Mouse (Mus musculus): ENCODE data around the gene Dnmt3b.

The Dnmt3b gene

GRCm38 (mm10) chr2:153649298-153650013, at the start of gene Dnmt3b:
Gene Dnmt3b, plus strand, starts transcription at chr2:153649450.
- DNase-seq (ENCODE audit: low spot score) = no peak

- DNase-seq (ENCODE audit: low spot score) = no peak
These were observed 49.1 kb upstream of the Dnmt3b start for GRCm38 (mm10) chr2:153600021-153600666.

- DNase-seq (ENCODE audit: low spot score) = no peak
These were observed 48.3 kb upstream of the Dnmt3b start for GRCm38 (mm10) chr2:153600667-153601648.

- no peak for DNase-seq (ENCODE audit: low spot score)
These were observed 45.5 kb upstream of the Dnmt3b start for GRCm38 (mm10) chr2:153603724-153604123.

GRCm38 (mm10) chr2:153606421-153606820, 42.8 kb upstream of the Dnmt3b start:
- no peak for DNase-seq (ENCODE audit: low spot score)

GRCm38 (mm10) chr2:153607870-153608515, 41.3 kb upstream of the Dnmt3b start:
- DNase-seq (ENCODE audit: low spot score) = no peak

- no peak for DNase-seq (ENCODE audit: low spot score)
These were observed 40.2 kb upstream of the Dnmt3b start for GRCm38 (mm10) chr2:153609058-153609457.

GRCm38 (mm10) chr2:153609548-153609947, 39.7 kb upstream of the Dnmt3b start:
- peak; percentile 36 for DNase-seq (ENCODE audit: low spot score)

GRCm38 (mm10) chr2:153610426-153611240, 38.6 kb upstream of the Dnmt3b start:
- DNase-seq (ENCODE audit: low spot score) = no peak

- no peak for DNase-seq (ENCODE audit: low spot score)
These were observed 38.0 kb upstream of the Dnmt3b start for GRCm38 (mm10) chr2:153611241-153611630.

- no peak for DNase-seq (ENCODE audit: low spot score)
These were observed 37.5 kb upstream of the Dnmt3b start for GRCm38 (mm10) chr2:153611743-153612142.

- no peak for DNase-seq (ENCODE audit: low spot score)
These were observed 36.5 kb upstream of the Dnmt3b start for GRCm38 (mm10) chr2:153612594-153613281.

- DNase-seq (ENCODE audit: low spot score) = no peak
These were observed 32.4 kb upstream of the Dnmt3b start for GRCm38 (mm10) chr2:153616893-153617292.

- no peak for DNase-seq (ENCODE audit: low spot score)
These were observed 30.8 kb upstream of the Dnmt3b start for GRCm38 (mm10) chr2:153618439-153618838.

GRCm38 (mm10) chr2:153618889-153619288, 30.4 kb upstream of the Dnmt3b start:
- no peak for DNase-seq (ENCODE audit: low spot score)

- no peak for DNase-seq (ENCODE audit: low spot score)
These were observed 26.8 kb upstream of the Dnmt3b start for GRCm38 (mm10) chr2:153622449-153622848.

GRCm38 (mm10) chr2:153630950-153631349, 18.3 kb upstream of the Dnmt3b start:
- DNase-seq (ENCODE audit: low spot score) = no peak

GRCm38 (mm10) chr2:153631976-153632870, 17.0 kb upstream of the Dnmt3b start, which contains the start of gene Commd7:
Gene Commd7, minus strand, starts transcription at chr2:153632781.
- DNase-seq (ENCODE audit: low spot score) = peak; percentile 49

GRCm38 (mm10) chr2:153632871-153633226, 16.4 kb upstream of the Dnmt3b start:
- no peak for DNase-seq (ENCODE audit: low spot score)
